In the genomic region with DNA sequence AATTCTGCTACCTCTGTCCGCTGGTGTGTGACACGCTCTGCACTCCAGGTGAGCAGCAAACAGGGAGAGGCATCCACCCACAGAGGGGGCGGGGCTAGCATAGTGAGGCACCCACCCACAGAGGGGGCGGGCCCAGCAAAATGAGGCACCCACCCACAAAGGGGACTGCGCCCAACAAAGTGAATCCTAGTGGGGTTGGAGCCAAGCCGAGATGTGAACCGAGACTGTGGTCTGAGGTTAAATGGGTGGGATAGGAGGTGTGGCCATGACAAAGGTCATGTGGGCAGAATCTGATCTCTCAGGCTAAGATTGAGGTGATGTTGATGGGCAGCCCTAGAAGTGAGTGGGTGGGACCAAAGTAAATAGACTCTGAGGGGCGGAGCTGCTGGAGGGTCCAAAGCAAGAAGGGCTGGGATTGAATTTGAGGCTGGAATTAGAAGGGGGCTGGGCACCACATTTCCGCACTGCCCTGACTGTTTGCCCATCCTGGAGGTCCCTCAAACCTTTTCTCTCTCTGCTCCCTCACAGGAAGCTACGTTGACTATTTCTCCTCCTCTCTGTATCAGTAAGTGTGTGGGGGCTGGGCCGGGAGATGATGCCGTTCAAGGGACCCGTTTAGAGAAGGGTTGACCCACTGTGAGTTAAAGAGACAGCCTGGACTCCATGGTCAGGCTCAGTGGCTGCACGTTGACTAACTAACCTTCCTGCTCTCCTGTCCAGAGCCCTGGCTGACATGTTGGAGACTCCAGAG, we compare ENCODE assay signal across 8 mouse cellular contexts. TPM values are rescaled to one million over a fixed set of nuclear protein-coding genes. Genes with fewer than 3 reads are reported as not detected.
DNase-seq lines count a peak whose midpoint lies in the region; ATAC-seq lines count a peak whose summit lies in the region.

No protein-coding gene starts in this region.

- H3K36me3 ChIP-seq in heart, embryonic 11.5 days (ENCODE audit: control insufficient read depth, insufficient read depth, low read length): no peaks in the 10 kb centered on the region
- H3K36me3 ChIP-seq in hindbrain, embryonic 15.5 days: no peaks in the 10 kb centered on the region
- no peaks in the 10 kb centered on the region for H3K36me3 ChIP-seq in liver, embryonic 11.5 days (ENCODE audit: control insufficient read depth, insufficient read depth, low read length)

- peak overlapping the region; percentile 98 for H3K4me2 ChIP-seq in heart, embryonic 11.5 days
- H3K4me2 ChIP-seq in hindbrain, embryonic 15.5 days: peak overlapping the region; percentile 75; the same call in 1 of the 2 replicates
- H3K4me2 ChIP-seq in liver, embryonic 11.5 days: peak overlapping the region; percentile 98

- H3K27ac ChIP-seq in heart, embryonic 11.5 days (ENCODE audit: low read depth, low read length): 0 out of 2 replicates have a peak overlapping the region, but pooled peaks have one; percentile 22
- H3K27ac ChIP-seq in brown adipose tissue, adult 24 weeks (replicated peaks; ENCODE audit: low read depth, low read length): no peak overlapping the region
- H3K27ac ChIP-seq in hindbrain, embryonic 15.5 days (replicated peaks): peak overlapping the region; percentile 30; the same call in 1 of the 2 replicates
- no peak overlapping the region for H3K27ac ChIP-seq in liver, embryonic 11.5 days (ENCODE audit: low read depth, low read length)

- 4% methylated on average over 14 of the region's 14 CpGs for WGBS in heart, embryonic 11.5 days (ENCODE audit: insufficient replicate concordance)
- WGBS in hindbrain, embryonic 15.5 days: 4% methylated on average over 14 of the region's 14 CpGs
- WGBS in liver, embryonic 11.5 days: 4% methylated on average over 14 of the region's 14 CpGs

- no peak for ATAC-seq in heart, embryonic 11.5 days (replicated peaks; ENCODE audit: insufficient number of reproducible peaks, low FRiP score, low TSS enrichment)
- ATAC-seq in hindbrain, embryonic 15.5 days (ENCODE audit: low FRiP score, low read depth): no peak
- ATAC-seq in liver, embryonic 11.5 days (replicated peaks; ENCODE audit: low FRiP score): no peak

- peak overlapping the region; percentile 40; the same call in 1 of the 2 replicates for H3K9ac ChIP-seq in heart, embryonic 11.5 days (ENCODE audit: low read depth, low read length)
- H3K9ac ChIP-seq in hindbrain, embryonic 15.5 days: no peak overlapping the region
- peak overlapping the region; percentile 73; the same call in 1 of the 2 replicates for H3K9ac ChIP-seq in liver, embryonic 11.5 days (ENCODE audit: low read depth, low read length)

- H3K4me3 ChIP-seq in heart, embryonic 11.5 days (ENCODE audit: low read depth, low read length): peak overlapping the region; percentile 54
- 0 out of 2 replicates have a peak overlapping the region, but pooled peaks have one; percentile 49 for H3K4me3 ChIP-seq in brown adipose tissue, adult 24 weeks (ENCODE audit: insufficient read depth, low read depth, low read length)
- no peak overlapping the region for H3K4me3 ChIP-seq in hindbrain, embryonic 15.5 days
- H3K4me3 ChIP-seq in liver, embryonic 11.5 days (ENCODE audit: low read depth, low read length): peak overlapping the region; percentile 60

- DNase-seq in heart, adult 9 months (ENCODE audit: low spot score in 2 of 2): no peak
- DNase-seq in liver, embryonic 11.5 days (ENCODE audit: low spot score): peak; percentile 48
- peak; percentile 42 to 45 for DNase-seq in natural killer cell, adult 2 months (ENCODE audit: low spot score in 2 of 2)
- DNase-seq in urinary bladder, postnatal 36 days (ENCODE audit: low spot score in 2 of 2): peak; percentile 53 to 60
- DNase-seq in ovary, postnatal 10 days (ENCODE audit: low spot score): no peak

- no peaks in the 10 kb centered on the region for H3K9me3 ChIP-seq in heart, embryonic 11.5 days (replicated peaks; ENCODE audit: control insufficient read depth, low read length)
- no peaks in the 10 kb centered on the region for H3K9me3 ChIP-seq in hindbrain, embryonic 15.5 days
- H3K9me3 ChIP-seq in liver, embryonic 11.5 days (ENCODE audit: control insufficient read depth, low read length): no peaks in the 10 kb centered on the region

- no peaks in the 10 kb centered on the region for H3K27me3 ChIP-seq in heart, embryonic 11.5 days (ENCODE audit: control insufficient read depth, insufficient read depth, low read length)
- H3K27me3 ChIP-seq in hindbrain, embryonic 15.5 days: 0 out of 2 replicates have a peak, but pooled peaks cover 4% of the 10 kb centered on the region
- peaks cover 25% of the 10 kb centered on the region for H3K27me3 ChIP-seq in liver, embryonic 11.5 days (replicated peaks; ENCODE audit: control insufficient read depth, insufficient read depth, low read length)

- H3K4me1 ChIP-seq in heart, embryonic 11.5 days (ENCODE audit: control insufficient read depth, insufficient read depth, low read length): peaks cover 48% of the 10 kb centered on the region
- peaks cover 11% of the 10 kb centered on the region; the same call in 1 of the 2 replicates for H3K4me1 ChIP-seq in brown adipose tissue, adult 24 weeks (ENCODE audit: control insufficient read depth, insufficient read depth, insufficient read length, low read length)
- H3K4me1 ChIP-seq in hindbrain, embryonic 15.5 days (replicated peaks): peaks cover 29% of the 10 kb centered on the region
- H3K4me1 ChIP-seq in liver, embryonic 11.5 days (replicated peaks; ENCODE audit: control insufficient read depth, insufficient read depth, low read length): peaks cover 41% of the 10 kb centered on the region

RNA-seq across cellular contexts. Expression of a gene that starts 3.2 kb away (rescaled TPM):
- 24.3 and 30.1 TPM in 2 replicates for polyA plus RNA-seq in heart, embryonic 11.5 days (2014; fragmentation: Nextera tagmentation; extraction: Ambion mirVana)
- 8.1 and 16.2 TPM in 2 replicates for polyA plus RNA-seq in brown adipose tissue, adult 24 weeks (2012; ENCODE audit: insufficient read depth, insufficient read length, missing spikeins)
- 0.65 and 0.68 TPM in 2 replicates for polyA plus RNA-seq in hindbrain, embryonic 15.5 days (2015; fragmentation: Nextera tagmentation; extraction: Ambion mirVana)
- 0.12 and 0.30 TPM in 2 replicates for polyA plus RNA-seq in liver, embryonic 11.5 days (2014; fragmentation: Nextera tagmentation; extraction: Ambion mirVana)

RNA-seq across cellular contexts. Expression of a gene that starts 4.8 kb away (rescaled TPM):
- 7.0 and 9.8 TPM in 2 replicates for polyA plus RNA-seq in heart, embryonic 11.5 days (2014; fragmentation: Nextera tagmentation; extraction: Ambion mirVana)
- 4.0 and 5.0 TPM in 2 replicates for polyA plus RNA-seq in brown adipose tissue, adult 24 weeks (2012; ENCODE audit: insufficient read depth, insufficient read length, missing spikeins)
- 11.3 TPM in 2 replicates for polyA plus RNA-seq in hindbrain, embryonic 15.5 days (2015; fragmentation: Nextera tagmentation; extraction: Ambion mirVana)
- 2.3 and 3.9 TPM in 2 replicates for polyA plus RNA-seq in liver, embryonic 11.5 days (2014; fragmentation: Nextera tagmentation; extraction: Ambion mirVana)

RNA-seq across cellular contexts. Expression of a gene that starts 28.5 kb away (rescaled TPM):
- polyA plus RNA-seq in heart, embryonic 11.5 days (2014; fragmentation: Nextera tagmentation; extraction: Ambion mirVana): 2.0 and 3.7 TPM in 2 replicates
- not detected in 2 replicates for polyA plus RNA-seq in brown adipose tissue, adult 24 weeks (2012; ENCODE audit: insufficient read depth, insufficient read length, missing spikeins)
- 29.9 and 32.1 TPM in 2 replicates for polyA plus RNA-seq in hindbrain, embryonic 15.5 days (2015; fragmentation: Nextera tagmentation; extraction: Ambion mirVana)
- 2.0 and 2.1 TPM in 2 replicates for polyA plus RNA-seq in liver, embryonic 11.5 days (2014; fragmentation: Nextera tagmentation; extraction: Ambion mirVana)

RNA-seq across cellular contexts. Expression of a gene that starts 32.0 kb away (rescaled TPM):
- polyA plus RNA-seq in heart, embryonic 11.5 days (2014; fragmentation: Nextera tagmentation; extraction: Ambion mirVana): 1.6 and 1.7 TPM in 2 replicates
- polyA plus RNA-seq in brown adipose tissue, adult 24 weeks (2012; ENCODE audit: insufficient read depth, insufficient read length, missing spikeins): not detected in 2 replicates
- 33.7 and 38.7 TPM in 2 replicates for polyA plus RNA-seq in hindbrain, embryonic 15.5 days (2015; fragmentation: Nextera tagmentation; extraction: Ambion mirVana)
- 0.35 TPM in 1 of 2 replicates, not detected in the other for polyA plus RNA-seq in liver, embryonic 11.5 days (2014; fragmentation: Nextera tagmentation; extraction: Ambion mirVana)

RNA-seq across cellular contexts. Expression of a gene that starts 57.2 kb away (rescaled TPM):
- 51.6 and 72.0 TPM in 2 replicates for polyA plus RNA-seq in heart, embryonic 11.5 days (2014; fragmentation: Nextera tagmentation; extraction: Ambion mirVana)
- 69.0 and 82.7 TPM in 2 replicates for polyA plus RNA-seq in brown adipose tissue, adult 24 weeks (2012; ENCODE audit: insufficient read depth, insufficient read length, missing spikeins)
- 179 and 183 TPM in 2 replicates for polyA plus RNA-seq in hindbrain, embryonic 15.5 days (2015; fragmentation: Nextera tagmentation; extraction: Ambion mirVana)
- 51.6 and 64.4 TPM in 2 replicates for polyA plus RNA-seq in liver, embryonic 11.5 days (2014; fragmentation: Nextera tagmentation; extraction: Ambion mirVana)

Comparison
In these comparisons a context has a peak if more than half of its experiments do, and no peak if none do; other contexts are left out.
1. H3K27ac ChIP-seq: peak in heart, embryonic 11.5 days (single experiment) and hindbrain, embryonic 15.5 days (single experiment); none in brown adipose tissue, adult 24 weeks (single experiment) and liver, embryonic 11.5 days (single experiment).
2. DNase-seq: peak in liver, embryonic 11.5 days (single experiment), natural killer cell, adult 2 months (2 of 2) and urinary bladder, postnatal 36 days (2 of 2); none in heart, adult 9 months (0 of 2) and ovary, postnatal 10 days (single experiment).
3. Peak in every context shown above with its lines, with median percentiles within 50 percentile points of each other: H3K4me2 ChIP-seq.